Mouse (Mus musculus) lung, embryonic 14.5 days (tissue): ENCODE data around the gene Syndig1. TPM values are rescaled to one million over a fixed set of nuclear protein-coding genes. Genes with fewer than 3 reads are reported as not detected.
A peak's percentile ranks its signal among the peaks of the same experiment; 100 is the strongest.

Experiments used
- ATAC-seq: fragments of 200-750 bp; cut with Nextera tagmentation; 2 replicates; pipeline ENCODE4 v1.8.0; 2017; ENCODE audit warnings: mild to moderate bottlenecking, moderate TSS enrichment, moderate library complexity; ENCODE audit not compliant: insufficient read depth
- DNase-seq: peaks from one replicate; pipeline ENCODE4 v3.0.0-alpha.2; 2015
- H3K27ac ChIP-seq: fragments of 300-500 bp; sonication (generic); 2 replicates; pipeline ENCODE4 v1.5.1; 2014; ENCODE audit warnings: low read depth, mild to moderate bottlenecking, moderate library complexity
- H3K27me3 ChIP-seq: fragments of 300-500 bp; sonication (generic); 2 replicates; pipeline ENCODE4 v1.6.1; 2014; ENCODE audit warnings: low read length, control low read depth; ENCODE audit not compliant: insufficient read depth
- H3K36me3 ChIP-seq: fragments of 300-500 bp; sonication (generic); 2 replicates; pipeline ENCODE4 v1.6.1; 2014; ENCODE audit warnings: control low read depth; ENCODE audit not compliant: insufficient read depth
- H3K4me1 ChIP-seq: fragments of 300-500 bp; sonication (generic); 2 replicates; pipeline ENCODE4 v1.6.1; 2014; ENCODE audit warnings: antibody characterized with exemption, control low read depth; ENCODE audit not compliant: insufficient read depth
- H3K4me2 ChIP-seq: fragments of 300-500 bp; sonication (generic); 2 replicates; pipeline ENCODE4 v1.6.1; 2014; ENCODE audit warnings: mild to moderate bottlenecking
- H3K4me3 ChIP-seq: fragments of 300-500 bp; sonication (generic); 2 replicates; pipeline ENCODE4 v1.5.1; 2014; ENCODE audit warnings: low read depth, low read length
- H3K9ac ChIP-seq: fragments of 300-500 bp; sonication (generic); 2 replicates; pipeline ENCODE4 v1.6.1; 2014
- H3K9me3 ChIP-seq: fragments of 300-500 bp; sonication (generic); 2 replicates; pipeline ENCODE4 v1.6.1; 2016; ENCODE audit warnings: low read depth, low read length, control low read depth
- CTCF ChIP-seq: IDR thresholded peaks from 2 replicates; pipeline ENCODE4 v1.5.1; 2016; ENCODE audit warnings: antibody characterized with exemption, low read depth
- WGBS: fragments of 180-500 bp; shearing (Covaris S2); extraction: QIAGEN DNeasy Blood & Tissue Kit; methylation state at CpG from one replicate; pipeline ENCODE4 v1.1.7; 2014; 5-methylcytosine and 5-hydroxymethylcytosine counted together
- polyA plus RNA-seq: library from polyadenylated mRNA; unstranded; fragments of >200 nt; fragmentation: Nextera tagmentation; extraction: Ambion mirVana; gene quantifications from 2 replicates; pipeline ENCODE4 v1.2.1, GENCODE M21; 2014

The Syndig1 gene
- polyA plus RNA-seq, 1 experiment from 2014 or later, result 4.2 TPM

GRCm38 (mm10) chr2:149933247-149933898 is 104.4 kb downstream of the Syndig1 start:
- DNase-seq, result peak; percentile 48
- no peak overlapping the region for H3K27ac ChIP-seq
- no peak overlapping the region for H3K9ac ChIP-seq
- WGBS, result 22% methylated on average over 2 of the region's 2 CpGs
- H3K9me3 ChIP-seq, result no peaks in the 10 kb centered on the region
- H3K4me3 ChIP-seq, result no peak overlapping the region
- H3K36me3 ChIP-seq, result no peaks in the 10 kb centered on the region
- H3K4me2 ChIP-seq, result no peak overlapping the region
- no peaks in the 10 kb centered on the region for H3K27me3 ChIP-seq
- no peaks in the 10 kb centered on the region for H3K4me1 ChIP-seq
- no peak for TF ChIP-seq CTCF
- peak; percentile 79 for ATAC-seq

DNA sequence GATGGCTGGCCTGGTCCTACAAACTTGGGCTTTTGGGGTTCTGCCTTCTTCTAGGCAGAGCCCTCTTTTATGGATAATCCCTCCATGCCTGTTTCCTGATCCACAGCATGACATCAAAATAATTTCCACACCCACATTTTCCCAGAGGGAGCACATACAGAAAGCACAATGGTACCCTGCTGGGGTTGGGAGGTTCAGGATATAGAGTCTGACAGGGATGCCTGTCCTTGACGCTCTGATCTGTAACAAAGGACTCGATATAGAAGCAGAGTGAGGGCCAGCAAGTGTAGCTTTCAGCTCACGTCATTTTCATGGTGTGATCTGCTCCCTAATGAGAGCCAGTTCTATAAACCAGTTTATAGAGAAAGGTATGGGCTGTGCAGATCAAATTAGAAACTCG is 105.1 kb downstream of the Syndig1 start:
- DNase-seq (no peak), ATAC-seq (no peak)
- H3K4me2 ChIP-seq, result no peak overlapping the region
- H3K4me1 ChIP-seq, result no peaks in the 10 kb centered on the region
- no peak overlapping the region for H3K9ac ChIP-seq
- no peak for TF ChIP-seq CTCF
- no peaks in the 10 kb centered on the region for H3K9me3 ChIP-seq
- H3K27me3 ChIP-seq, result no peaks in the 10 kb centered on the region
- no peak overlapping the region for H3K4me3 ChIP-seq
- H3K27ac ChIP-seq, result no peak overlapping the region
- no peaks in the 10 kb centered on the region for H3K36me3 ChIP-seq
- 65% methylated on average over 4 of the region's 4 CpGs for WGBS

DNA sequence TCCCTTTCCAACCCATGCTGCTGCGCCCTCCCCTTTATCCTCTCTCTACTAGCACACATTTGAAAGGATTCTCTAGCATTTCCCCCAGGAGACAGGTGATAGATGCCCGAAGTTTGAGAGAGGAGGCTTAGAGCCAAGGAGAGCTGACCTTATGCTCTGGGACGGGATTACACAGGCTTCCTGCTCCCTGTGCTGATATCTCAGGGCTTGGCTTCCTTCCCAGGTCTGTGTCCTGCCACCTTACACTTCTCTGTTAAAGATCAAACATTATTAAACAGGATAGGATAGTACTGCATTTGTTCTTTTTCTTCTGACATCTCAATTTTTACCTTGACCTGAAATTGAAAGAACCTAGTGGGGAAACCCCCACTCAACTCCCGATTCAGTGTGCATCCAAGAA is 109.8 kb downstream of the Syndig1 start:
- Histone ChIP-seq H3K36me3 (no peaks in the 10 kb centered on the region), H3K4me3 (no peak overlapping the region), H3K27ac (no peak overlapping the region), H3K9ac (no peak overlapping the region), H3K27me3 (no peaks in the 10 kb centered on the region), H3K9me3 (no peaks in the 10 kb centered on the region), H3K4me1 (no peaks in the 10 kb centered on the region), H3K4me2 (no peak overlapping the region)
- DNase-seq (no peak), ATAC-seq (no peak)
- WGBS, result 63% methylated on average over 4 of the region's 4 CpGs
- no peak for TF ChIP-seq CTCF

DNA sequence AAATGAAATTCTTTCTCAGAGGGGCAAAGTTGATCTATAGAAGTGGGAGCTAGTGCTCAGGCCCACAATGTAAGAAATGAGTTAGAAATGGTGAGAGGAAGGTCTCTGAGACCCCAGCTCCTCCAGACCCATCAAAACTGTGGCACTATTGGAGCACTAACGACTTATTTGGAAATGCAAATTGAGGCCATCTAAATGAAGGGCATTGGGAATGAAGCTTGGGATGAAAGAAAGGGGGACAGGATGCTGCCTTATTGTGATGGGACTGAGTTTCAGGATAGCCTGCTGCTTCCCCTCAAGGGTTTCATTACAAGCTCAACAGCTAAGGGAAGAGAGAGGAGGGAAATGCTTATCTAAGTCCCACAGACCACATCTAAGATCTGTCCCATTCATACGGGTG is 110.6 kb downstream of the Syndig1 start:
- Histone ChIP-seq H3K4me3 (no peak overlapping the region), H3K27ac (no peak overlapping the region), H3K9ac (no peak overlapping the region), H3K27me3 (no peaks in the 10 kb centered on the region), H3K36me3 (no peaks in the 10 kb centered on the region), H3K4me1 (no peaks in the 10 kb centered on the region), H3K4me2 (no peak overlapping the region), H3K9me3 (no peaks in the 10 kb centered on the region)
- 56% methylated on average over 2 of the region's 2 CpGs for WGBS
- no peak for TF ChIP-seq CTCF
- ATAC-seq, result no peak
- no peak for DNase-seq

- H3K4me1 ChIP-seq, result no peaks in the 10 kb centered on the region
- H3K27ac ChIP-seq, result no peak overlapping the region
- WGBS, result 84% methylated on average over 4 of the region's 4 CpGs
- H3K9me3 ChIP-seq, result no peaks in the 10 kb centered on the region
- no peak overlapping the region for H3K4me3 ChIP-seq
- H3K9ac ChIP-seq, result no peak overlapping the region
- DNase-seq (no peak), ATAC-seq (no peak)
- no peaks in the 10 kb centered on the region for H3K36me3 ChIP-seq
- H3K4me2 ChIP-seq, result no peak overlapping the region
- TF ChIP-seq CTCF, result no peak
- H3K27me3 ChIP-seq, result no peaks in the 10 kb centered on the region
These were observed 121.6 kb downstream of the Syndig1 start for GRCm38 (mm10) chr2:149950641-149951040.

DNA sequence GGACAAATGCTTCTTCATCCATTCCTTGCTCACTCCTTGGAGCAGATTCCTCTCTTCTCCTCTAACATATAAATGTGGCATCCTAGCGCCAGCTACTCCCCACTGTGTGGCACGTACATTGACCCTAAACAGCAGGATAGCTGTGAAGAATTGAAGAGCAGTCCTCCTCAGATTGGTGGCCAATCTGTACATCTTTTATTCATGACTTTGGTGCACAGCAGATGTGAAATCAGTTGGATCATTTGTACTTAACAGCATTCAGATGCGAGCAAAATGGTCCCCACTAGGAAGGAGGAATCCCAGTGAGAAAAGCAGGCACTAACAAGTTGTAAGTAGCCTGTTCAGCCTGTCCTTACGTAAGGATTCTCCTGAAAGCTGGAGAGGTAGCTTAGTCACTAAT is 142.0 kb downstream of the Syndig1 start:
- H3K9me3 ChIP-seq, result no peaks in the 10 kb centered on the region
- WGBS, result 81% methylated on average over 4 of the region's 4 CpGs
- no peaks in the 10 kb centered on the region for H3K27me3 ChIP-seq
- H3K4me2 ChIP-seq, result no peak overlapping the region
- no peaks in the 10 kb centered on the region for H3K36me3 ChIP-seq
- H3K9ac ChIP-seq, result no peak overlapping the region
- no peak overlapping the region for H3K4me3 ChIP-seq
- no peak overlapping the region for H3K27ac ChIP-seq
- no peak for TF ChIP-seq CTCF
- no peaks in the 10 kb centered on the region for H3K4me1 ChIP-seq
- ATAC-seq (no peak), DNase-seq (no peak)

DNA sequence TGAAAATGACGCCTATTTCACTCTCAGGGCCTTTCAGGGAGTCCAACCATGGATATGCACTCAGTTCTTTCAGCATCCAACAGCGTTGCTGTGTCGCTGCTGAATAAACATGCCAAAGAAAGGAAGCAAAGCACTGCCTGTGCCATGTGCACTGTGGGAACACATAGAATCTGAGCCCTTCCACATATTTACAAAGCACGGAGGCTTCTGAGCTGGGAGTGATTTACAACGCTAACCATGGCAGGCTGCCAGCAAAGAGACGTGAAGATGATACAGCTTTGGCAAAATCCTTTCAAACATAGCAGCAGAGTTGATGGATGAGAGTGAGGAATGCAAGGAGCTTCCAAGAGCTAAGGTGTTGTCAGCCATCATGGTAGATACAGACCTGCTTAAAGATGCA is 144.6 kb downstream of the Syndig1 start:
- Histone ChIP-seq H3K36me3 (no peaks in the 10 kb centered on the region), H3K9me3 (no peaks in the 10 kb centered on the region), H3K4me2 (no peak overlapping the region), H3K27ac (no peak overlapping the region), H3K4me3 (no peak overlapping the region), H3K27me3 (no peaks in the 10 kb centered on the region), H3K9ac (no peak overlapping the region), H3K4me1 (no peaks in the 10 kb centered on the region)
- WGBS, result 22% methylated on average over 6 of the region's 6 CpGs
- peak; percentile 81 for DNase-seq
- ATAC-seq, result peak; percentile 96
- TF ChIP-seq CTCF, result no peak

DNA sequence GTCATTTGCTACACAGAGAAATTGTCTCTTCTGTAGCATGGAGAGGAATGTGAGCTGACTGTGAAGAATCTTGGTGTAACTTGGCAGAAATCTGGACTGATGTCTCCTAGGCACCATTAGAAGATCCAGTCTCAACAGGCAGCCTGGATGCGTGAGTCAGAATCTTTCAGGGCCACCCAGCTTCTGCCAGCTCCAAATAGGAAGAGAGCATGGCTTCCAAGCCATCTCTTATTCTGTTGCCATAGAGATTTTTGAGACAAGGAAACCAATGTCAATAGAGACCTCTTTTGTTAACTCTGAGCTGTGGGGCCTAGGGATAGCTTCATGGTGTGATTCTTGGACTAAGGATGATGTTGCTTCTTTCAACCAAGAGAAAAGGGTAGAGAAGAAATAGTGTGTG is 151.4 kb downstream of the Syndig1 start:
- Histone ChIP-seq H3K9ac (no peak overlapping the region), H3K4me2 (no peak overlapping the region), H3K36me3 (no peaks in the 10 kb centered on the region), H3K27me3 (no peaks in the 10 kb centered on the region), H3K4me1 (no peaks in the 10 kb centered on the region), H3K4me3 (no peak overlapping the region), H3K9me3 (no peaks in the 10 kb centered on the region), H3K27ac (no peak overlapping the region)
- ATAC-seq, result no peak
- TF ChIP-seq CTCF, result no peak
- DNase-seq, result no peak
- WGBS, result 81% methylated on average over 1 of the region's 1 CpGs
